Mouse (Mus musculus) hematopoietic stem cell, adult 5-6 weeks (primary cell): ENCODE data around the gene Xrcc6. TPM values are rescaled to one million over a fixed set of nuclear protein-coding genes. Genes with fewer than 3 reads are reported as not detected.
A peak's percentile ranks its signal among the peaks of the same experiment; 100 is the strongest.

Source experiments
- ATAC-seq, 2 experiments: fragments of 125-278 bp in 1 of 2; replicated peaks in 1 of 2; 2 replicates each; pipeline ENCODE4 v1.8.0; 2016 to 2017; ENCODE audit warnings: inconsistent platforms in 2 of 2, mild to moderate bottlenecking in 2 of 2, moderate number of reproducible peaks in 2 of 2, low read depth in 1 of 2, moderate TSS enrichment in 1 of 2; ENCODE audit not compliant: low FRiP score in 2 of 2, poor library complexity in 2 of 2, severe bottlenecking in 2 of 2, insufficient read depth in 1 of 2, low TSS enrichment in 1 of 2
- total RNA-seq: library from RNA; stranded (forward); fragments of 172-1452, 232-1000 nt; gene quantifications from 2 replicates; pipeline ENCODE4 v1.2.3, GENCODE M21; 2017

Xrcc6 gene
- total RNA-seq, 1 experiment from 2014 or later: 364 TPM

- ATAC-seq: no peak
Observed at GRCm38 (mm10) chr15:82044166-82044784, 56.6 kb downstream of the Xrcc6 start.

DNA sequence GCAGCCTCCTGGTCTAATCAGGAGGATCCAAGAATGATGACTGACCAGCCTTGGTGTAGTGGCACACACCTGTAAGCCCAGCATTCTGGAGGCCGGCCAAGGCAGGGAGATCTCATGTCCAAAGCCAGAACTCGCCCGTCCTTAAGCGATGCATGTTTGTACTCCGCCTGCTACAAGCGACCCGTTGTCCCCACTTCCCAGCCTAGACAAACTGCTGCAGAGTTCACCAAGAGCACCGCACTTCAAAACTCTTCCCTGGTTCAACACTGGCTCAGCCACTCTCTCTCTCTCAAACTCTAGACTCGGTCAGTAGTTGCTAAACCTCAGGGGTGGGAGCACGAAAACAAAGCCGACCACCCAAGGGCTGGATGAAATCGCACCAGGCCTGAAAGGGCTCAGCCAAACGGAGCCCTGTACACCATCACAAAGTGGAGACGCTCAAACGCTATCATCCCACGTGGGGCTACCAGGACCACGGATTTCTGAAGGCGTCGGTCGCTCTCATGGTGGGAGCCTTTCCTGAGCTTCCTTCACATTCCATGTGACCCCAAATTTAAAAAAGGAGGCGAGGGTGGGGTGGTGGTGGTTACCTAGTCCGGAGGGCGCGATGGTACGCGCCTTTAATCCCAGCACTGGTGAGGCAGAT lies 58.7 kb downstream of the Xrcc6 start:
- ATAC-seq: peak in 1 of 2 experiments; percentile 8; a peak in 1 of 4 replicates

- peak; percentile 87 to 90 for ATAC-seq
Observed at GRCm38 (mm10) chr15:82047080-82047883, 59.6 kb downstream of the Xrcc6 start, which contains the start of gene Snu13. Gene Snu13, minus strand, starts transcription at chr15:82047598.

- no peak for ATAC-seq
Observed at GRCm38 (mm10) chr15:82052544-82052943, 64.9 kb downstream of the Xrcc6 start.

- ATAC-seq: no peak
Observed at GRCm38 (mm10) chr15:82058719-82059201, 71.1 kb downstream of the Xrcc6 start, which contains the start of gene 4930407I10Rik. Gene 4930407I10Rik, plus strand, starts transcription at chr15:82059151.

DNA sequence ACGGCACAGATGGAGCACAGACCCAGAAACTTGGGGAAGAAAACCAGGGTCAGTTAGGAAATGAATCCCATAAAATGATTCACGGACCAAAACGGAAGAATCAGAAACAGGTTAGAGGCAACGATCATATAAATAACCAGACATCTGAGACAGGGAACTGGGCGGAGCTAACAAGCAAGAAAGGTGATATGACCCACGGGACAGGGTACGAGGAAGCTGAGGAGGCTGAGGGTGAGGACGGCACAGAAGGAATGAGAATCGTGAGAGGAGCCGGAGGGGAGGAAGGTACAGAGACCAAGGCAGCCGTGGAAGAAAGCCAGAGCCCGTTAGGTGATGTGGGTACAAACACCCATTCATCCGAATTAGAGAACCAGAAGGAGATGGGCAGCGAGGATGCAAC lies 76.3 kb downstream of the Xrcc6 start:
- ATAC-seq: no peak

DNA sequence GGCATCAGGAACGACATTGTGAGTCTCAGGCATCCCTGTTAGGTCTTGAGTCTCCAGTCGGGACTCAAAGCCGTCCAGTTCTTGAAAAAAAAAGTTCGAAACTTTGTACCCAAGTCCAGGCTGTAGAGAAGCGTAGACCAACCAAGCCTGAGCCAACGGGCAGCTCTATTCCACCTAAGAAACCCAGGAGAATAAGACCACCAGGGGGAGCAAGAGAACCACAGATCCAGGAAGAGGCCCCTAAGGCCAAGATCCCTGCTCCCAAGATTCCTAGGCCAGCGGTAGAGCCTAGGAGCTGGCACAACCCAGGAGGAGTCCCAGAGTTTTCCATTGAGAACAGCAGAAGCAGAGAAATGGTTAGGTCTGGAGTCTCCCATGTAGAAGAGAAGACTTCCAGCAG lies 77.9 kb downstream of the Xrcc6 start:
- ATAC-seq: peak; percentile 48 to 65; a peak in 2 of 4 replicates

DNA sequence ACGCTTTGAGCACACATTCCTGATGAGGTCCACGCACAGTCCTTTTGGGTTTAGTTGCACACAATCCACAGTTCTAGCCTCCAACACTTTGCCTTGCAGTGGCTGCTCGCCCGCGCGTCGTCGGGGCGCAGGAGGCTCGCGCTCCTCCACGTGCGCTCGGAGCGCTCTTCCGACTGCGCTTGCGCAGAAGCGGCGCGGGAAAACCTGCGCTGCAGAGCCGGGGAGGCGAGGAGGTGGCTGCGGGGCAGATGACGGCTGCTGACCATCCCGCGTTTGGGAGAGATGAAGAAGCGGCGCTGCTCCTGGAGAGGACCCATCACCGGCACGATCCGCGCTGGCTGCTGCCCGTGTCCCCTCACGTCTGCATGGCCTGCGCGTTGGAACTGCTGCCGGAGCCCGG lies 82.3 kb downstream of the Xrcc6 start, which contains the start of gene Mei1:
Gene Mei1 (plus strand): TSS at position 99 of the 400 bp plus-strand sequence.
- no peak for ATAC-seq

DNA sequence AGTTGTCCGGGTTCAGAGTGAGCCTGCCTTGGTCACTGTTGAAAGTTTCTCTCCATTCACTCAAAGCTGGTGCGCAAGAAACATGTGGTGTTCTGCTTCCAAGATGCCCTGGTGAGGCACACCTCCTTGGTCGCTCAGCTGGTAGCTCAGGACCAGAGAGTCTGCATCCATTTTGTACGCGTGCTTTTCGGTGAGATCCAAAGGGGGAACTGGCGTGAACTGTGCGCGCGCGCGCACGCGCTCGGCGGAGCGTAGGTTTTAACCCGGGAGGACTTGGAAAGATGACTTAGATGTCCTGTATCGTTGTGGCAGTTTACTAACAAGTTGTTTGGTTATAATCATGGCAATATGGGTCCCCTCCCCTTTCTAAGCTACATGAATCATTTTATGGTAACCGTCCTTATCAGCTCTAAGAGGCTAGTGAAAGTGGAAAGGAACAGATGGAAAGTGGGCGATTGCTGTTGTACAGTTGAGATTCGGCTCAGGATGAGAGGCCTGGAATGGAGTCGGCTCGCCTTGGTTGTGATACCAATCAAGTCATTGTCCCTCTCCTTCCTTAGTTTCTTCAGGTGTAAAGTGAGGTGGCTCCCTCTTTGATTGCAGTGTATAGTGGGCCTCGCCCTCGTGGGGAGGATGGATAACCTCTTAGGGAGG lies 84.3 kb downstream of the Xrcc6 start:
- no peak for ATAC-seq

- no peak for ATAC-seq
Observed at GRCm38 (mm10) chr15:82073490-82073889, 85.9 kb downstream of the Xrcc6 start.

GRCm38 (mm10) chr15:82079883-82080282 lies 92.2 kb downstream of the Xrcc6 start:
- no peak for ATAC-seq

DNA sequence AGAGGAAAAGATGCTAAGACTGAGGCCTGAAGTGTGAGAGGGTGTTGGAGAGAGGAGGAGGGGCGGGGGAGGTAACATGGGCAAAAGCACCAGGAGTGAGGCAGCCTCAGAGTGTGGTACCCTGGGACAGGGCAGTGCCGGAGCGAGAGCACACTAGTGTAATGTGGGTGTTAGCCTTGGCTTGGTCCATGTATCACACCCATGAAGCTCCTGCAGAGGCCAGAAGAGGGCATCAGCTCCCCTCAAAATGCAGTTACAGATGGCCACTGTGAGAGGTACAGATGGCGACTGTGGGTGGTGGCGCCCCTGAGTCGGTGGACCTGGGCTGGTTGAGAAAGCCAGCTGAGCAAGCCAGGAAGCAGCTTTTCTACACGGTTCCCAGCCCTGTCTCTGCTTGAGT lies 93.5 kb downstream of the Xrcc6 start:
- ATAC-seq: peak; percentile 77 to 80

DNA sequence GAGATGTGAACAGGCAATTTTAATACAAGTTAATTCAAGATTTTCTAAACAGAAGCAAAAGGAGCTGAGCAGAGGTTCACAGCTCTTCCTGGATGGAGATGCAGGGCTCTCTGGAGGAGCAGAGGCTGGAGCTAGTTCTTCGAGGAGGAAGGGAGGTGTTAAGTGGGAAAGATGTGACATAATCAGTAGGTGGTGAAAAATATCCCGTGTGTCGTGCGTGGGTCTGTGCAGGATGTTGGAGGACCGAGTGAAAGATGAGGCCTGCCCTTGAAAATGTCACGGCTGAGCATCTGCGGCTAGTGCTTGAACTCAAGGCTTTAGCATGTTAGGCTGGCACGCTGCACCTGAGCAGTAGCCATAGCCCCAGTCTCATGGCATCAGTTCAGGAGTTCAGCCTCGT lies 98.0 kb downstream of the Xrcc6 start:
- no peak for ATAC-seq

- ATAC-seq: no peak
Observed at GRCm38 (mm10) chr15:82086131-82086530, 98.5 kb downstream of the Xrcc6 start.

DNA sequence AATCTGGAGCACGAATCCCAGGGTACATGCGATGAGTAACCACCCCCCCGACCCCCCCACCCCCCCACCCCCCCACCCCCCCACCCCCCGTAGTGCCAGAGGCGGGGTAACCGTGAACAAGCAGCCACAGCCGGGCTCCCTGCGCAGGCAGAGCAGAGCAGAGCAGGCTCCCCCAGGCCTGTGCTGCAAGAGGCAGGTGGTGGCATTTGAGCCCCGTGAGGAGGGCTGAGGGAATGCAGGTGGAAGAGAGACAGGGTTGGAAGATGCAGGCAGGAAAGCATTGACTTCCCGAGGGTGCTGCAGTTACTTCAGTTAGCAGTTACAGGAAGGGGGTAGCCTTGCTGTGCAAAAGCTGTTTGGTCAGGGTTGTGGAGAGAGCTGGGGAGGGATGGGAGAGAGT lies 99.6 kb downstream of the Xrcc6 start:
- peak; percentile 27 to 80; a peak in 3 of 4 replicates for ATAC-seq
